In genomic region chr13:54242380-54242779, GRCm38 (mm10) we compare ENCODE assay signal across 10 mouse cellular contexts. TPM values are rescaled to one million over a fixed set of nuclear protein-coding genes. Genes with fewer than 3 reads are reported as not detected.
DNase-seq lines count a peak whose midpoint lies in the region; ATAC-seq and TF ChIP-seq lines count a peak whose summit lies in the region.
"Had no signal": no experiment of that assay in that cellular context is flagged by ENCODE, and none has a peak within 500 bp of the region (broad histone marks: within the 10 kb centered on the region; RNA-seq: fewer than 3 reads in every experiment).

No protein-coding gene starts in this region.

- H3K4me1 ChIP-seq in liver, adult 2 months (ENCODE audit: control insufficient read depth, insufficient read depth, low read length): no peaks in the 10 kb centered on the region
- no peaks in the 10 kb centered on the region for H3K4me1 ChIP-seq in liver, embryonic 12.5 days

- peak; percentile 50; the same call in 1 of the 2 replicates for TF ChIP-seq CTCF in liver, adult 2 months (IDR thresholded peaks at IDR 0.05; ENCODE audit: low read depth, low read length)

- no peak overlapping the region for H3K4me3 ChIP-seq in liver, adult 2 months (ENCODE audit: insufficient read depth, low read depth, low read length)
- no peak overlapping the region for H3K4me3 ChIP-seq in liver, embryonic 12.5 days
- H3K4me3 ChIP-seq: limb, embryonic 15.5 days had no signal

- ATAC-seq in liver, embryonic 12.5 days: no peak

- no peaks in the 10 kb centered on the region for H3K36me3 ChIP-seq in liver, adult 2 months (ENCODE audit: control insufficient read depth, insufficient read depth, low read length)
- H3K36me3 ChIP-seq in liver, embryonic 12.5 days: no peaks in the 10 kb centered on the region
- H3K36me3 ChIP-seq: G1E; limb, embryonic 15.5 days had no signal

- H3K27me3 ChIP-seq in liver, adult 2 months (ENCODE audit: control insufficient read depth, insufficient read depth, low read length): no peaks in the 10 kb centered on the region
- H3K27me3 ChIP-seq in liver, embryonic 12.5 days (replicated peaks): peaks cover 9% of the 10 kb centered on the region; the same call in 1 of the 2 replicates

- no peak overlapping the region for H3K9ac ChIP-seq in liver, adult 2 months (ENCODE audit: low read depth, low read length)
- no peak overlapping the region for H3K9ac ChIP-seq in liver, embryonic 12.5 days
- H3K9ac ChIP-seq: limb, embryonic 15.5 days had no signal

- no peaks in the 10 kb centered on the region for H3K79me2 ChIP-seq in liver, adult 2 months (ENCODE audit: control insufficient read depth, insufficient read depth, low read length)

- no peak overlapping the region for H3K27ac ChIP-seq in liver, adult 2 months (replicated peaks; ENCODE audit: insufficient read depth, low read depth, low read length)
- no peak overlapping the region for H3K27ac ChIP-seq in liver, embryonic 12.5 days
- H3K27ac ChIP-seq: limb, embryonic 15.5 days had no signal

- DNase-seq in cerebellum, adult 9-10 months: peak; percentile 16
- no peak for DNase-seq in cerebellum, postnatal 36 days
- peak; percentile 19 for DNase-seq in liver, adult 2 months (ENCODE audit: extremely low read depth, low read depth, low spot score)
- peak; percentile 6 for DNase-seq in c-Kit-positive CD71-positive TER-119-negative erythroid progenitor cells, embryonic 14.5 days (ENCODE audit: low read depth)
- peak; percentile 25 to 45 for DNase-seq in spleen, postnatal 14 days (ENCODE audit: low spot score in 2 of 2)
- no peak for DNase-seq in cerebellum, adult 18-20 months
- DNase-seq in left cerebral cortex, adult 8-10 months (ENCODE audit: low spot score in 2 of 2): no peak

- H3K9me3 ChIP-seq in liver, embryonic 12.5 days (replicated peaks): no peaks in the 10 kb centered on the region
- H3K9me3 ChIP-seq: limb, embryonic 15.5 days had no signal

- TF ChIP-seq POLR2A in liver, adult 2 months (IDR thresholded peaks at IDR 0.05; ENCODE audit: extremely low read depth, insufficient read depth, low read length): no peak

- no peak overlapping the region for H3K4me2 ChIP-seq in liver, embryonic 12.5 days
- H3K4me2 ChIP-seq: limb, embryonic 15.5 days had no signal

- WGBS in liver, adult 2 months: 55% methylated on average over 5 of the region's 5 CpGs
- WGBS in liver, embryonic 12.5 days (ENCODE audit: insufficient replicate concordance): 44% methylated on average over 5 of the region's 5 CpGs

RNA-seq across cellular contexts. Expression of gene Hrh2, which starts 50.5 kb away (rescaled TPM):
- total RNA-seq in liver, adult 2 months (2014; rRNA removed): 0.09 and 0.13 TPM in 2 replicates
- 0.07 and 0.24 TPM in 2 replicates for polyA plus RNA-seq in liver, adult 2 months (2012; rRNA removed)
- polyA plus RNA-seq in liver, embryonic 12.5 days (2016; fragmentation: Nextera tagmentation; extraction: Ambion mirVana): 0.07 and 0.08 TPM in 2 replicates
- 10 to 100 TPM; 11.3 to 14.7 (median 12.2) TPM for total RNA-seq in left cerebral cortex, adult 8-10 months (2022)
- polyA plus RNA-seq: G1E; limb, embryonic 15.5 days had no signal

Comparison
In these comparisons a context has a peak if more than half of its experiments do, and no peak if none do; other contexts are left out.
1. DNase-seq: peak in cerebellum, adult 9-10 months (single experiment), liver, adult 2 months (single experiment), c-Kit-positive CD71-positive TER-119-negative erythroid progenitor cells, embryonic 14.5 days (single experiment) and spleen, postnatal 14 days (2 of 2); none in cerebellum, postnatal 36 days (0 of 2), cerebellum, adult 18-20 months (0 of 2) and left cerebral cortex, adult 8-10 months (0 of 2).
2. RNA of gene Hrh2, which starts 50.5 kb away (total RNA-seq): 11.3 to 14.7 TPM in left cerebral cortex, adult 8-10 months; 0.09 to 0.13 TPM in liver, adult 2 months; every median in the first group is over 10 times any median in the second.